Mouse (Mus musculus): ENCODE results near the gene Stt3b. TPM values are rescaled to one million over a fixed set of nuclear protein-coding genes. Genes with fewer than 3 reads are reported as not detected.

The Stt3b gene
- polyA plus RNA-seq, 2 experiments: 67.2 to 117 TPM

GRCm38 (mm10) chr9:115210535-115210934 lies 99.7 kb downstream of the Stt3b start:
- H3K4me1 ChIP-seq (ENCODE audit: control insufficient read depth, insufficient read depth, low read length): peaks cover 20% of the 10 kb centered on the region
- H3K9me3 ChIP-seq (ENCODE audit: control insufficient read depth, low read length): no peaks in the 10 kb centered on the region
- TF ChIP-seq POLR2A (IDR thresholded peaks at IDR 0.05; ENCODE audit: borderline replicate concordance, extremely low read depth, insufficient read depth, insufficient read length): no peak
- DNase-seq (ENCODE audit: low spot score) (no peak), ATAC-seq (ENCODE audit: low FRiP score, low read depth) (no peak)
- H3K4me2 ChIP-seq (replicated peaks; ENCODE audit: low read depth, low read length, severe bottlenecking): no peak overlapping the region
- no peak overlapping the region for H3K4me3 ChIP-seq (replicated peaks; ENCODE audit: low read length)
- H3K27ac ChIP-seq (replicated peaks; ENCODE audit: low read depth, low read length): no peak overlapping the region
- H3K36me3 ChIP-seq (ENCODE audit: control insufficient read depth, insufficient read depth, low read length): no peaks in the 10 kb centered on the region; the same call in 1 of the 2 replicates
- no peaks in the 10 kb centered on the region for H3K27me3 ChIP-seq (ENCODE audit: control insufficient read depth, insufficient read depth, low read length)
- no peak overlapping the region for H3K9ac ChIP-seq (ENCODE audit: low read depth, low read length, severe bottlenecking)
- 75% methylated on average over 12 of the region's 12 CpGs for WGBS

GRCm38 (mm10) chr9:115209737-115210136 lies 100.5 kb downstream of the Stt3b start:
- ATAC-seq (ENCODE audit: low FRiP score, low read depth) (no peak), DNase-seq (ENCODE audit: low spot score) (no peak)
- Histone ChIP-seq H3K4me3 (replicated peaks; ENCODE audit: low read length) (no peak overlapping the region), H3K4me2 (replicated peaks; ENCODE audit: low read depth, low read length, severe bottlenecking) (no peak overlapping the region), H3K27me3 (ENCODE audit: control insufficient read depth, insufficient read depth, low read length) (no peaks in the 10 kb centered on the region), H3K27ac (replicated peaks; ENCODE audit: low read depth, low read length) (no peak overlapping the region), H3K9me3 (ENCODE audit: control insufficient read depth, low read length) (no peaks in the 10 kb centered on the region), H3K9ac (ENCODE audit: low read depth, low read length, severe bottlenecking) (no peak overlapping the region), H3K4me1 (ENCODE audit: control insufficient read depth, insufficient read depth, low read length) (peaks cover 14% of the 10 kb centered on the region), H3K36me3 (ENCODE audit: control insufficient read depth, insufficient read depth, low read length) (no peaks in the 10 kb centered on the region)
- TF ChIP-seq POLR2A (IDR thresholded peaks at IDR 0.05; ENCODE audit: borderline replicate concordance, extremely low read depth, insufficient read depth, insufficient read length): no peak
- 88% methylated on average over 7 of the region's 7 CpGs for WGBS

- no peaks in the 10 kb centered on the region for H3K36me3 ChIP-seq (ENCODE audit: control insufficient read depth, insufficient read depth, low read length)
- peak; percentile 71 for DNase-seq (ENCODE audit: low spot score)
- 69% methylated on average over 5 of the region's 5 CpGs for WGBS
- peaks cover 10% of the 10 kb centered on the region for H3K4me1 ChIP-seq (ENCODE audit: control insufficient read depth, insufficient read depth, low read length)
- H3K27ac ChIP-seq (replicated peaks; ENCODE audit: low read depth, low read length): no peak overlapping the region
- H3K4me2 ChIP-seq (replicated peaks; ENCODE audit: low read depth, low read length, severe bottlenecking): no peak overlapping the region
- peak; percentile 28; the same call in 1 of the 2 replicates for ATAC-seq (ENCODE audit: low FRiP score, low read depth)
- H3K27me3 ChIP-seq (ENCODE audit: control insufficient read depth, insufficient read depth, low read length): no peaks in the 10 kb centered on the region
- H3K4me3 ChIP-seq (replicated peaks; ENCODE audit: low read length): no peak overlapping the region
- TF ChIP-seq POLR2A (IDR thresholded peaks at IDR 0.05; ENCODE audit: borderline replicate concordance, extremely low read depth, insufficient read depth, insufficient read length): no peak
- no peaks in the 10 kb centered on the region for H3K9me3 ChIP-seq (ENCODE audit: control insufficient read depth, low read length)
- no peak overlapping the region for H3K9ac ChIP-seq (ENCODE audit: low read depth, low read length, severe bottlenecking)
Observed at GRCm38 (mm10) chr9:115206219-115206618, 104.0 kb downstream of the Stt3b start.

- Histone ChIP-seq H3K27me3 (ENCODE audit: control insufficient read depth, insufficient read depth, low read length) (no peaks in the 10 kb centered on the region), H3K4me3 (replicated peaks; ENCODE audit: low read length) (no peak overlapping the region), H3K27ac (replicated peaks; ENCODE audit: low read depth, low read length) (no peak overlapping the region), H3K4me2 (replicated peaks; ENCODE audit: low read depth, low read length, severe bottlenecking) (peak overlapping the region; percentile 27), H3K9me3 (ENCODE audit: control insufficient read depth, low read length) (no peaks in the 10 kb centered on the region), H3K4me1 (ENCODE audit: control insufficient read depth, insufficient read depth, low read length) (peaks cover 10% of the 10 kb centered on the region), H3K9ac (ENCODE audit: low read depth, low read length, severe bottlenecking) (no peak overlapping the region), H3K36me3 (ENCODE audit: control insufficient read depth, insufficient read depth, low read length) (no peaks in the 10 kb centered on the region)
- 5% methylated on average over 6 of the region's 6 CpGs for WGBS
- TF ChIP-seq POLR2A (IDR thresholded peaks at IDR 0.05; ENCODE audit: borderline replicate concordance, extremely low read depth, insufficient read depth, insufficient read length): no peak
- ATAC-seq (ENCODE audit: low FRiP score, low read depth): no peak
- peak; percentile 36 for DNase-seq (ENCODE audit: low spot score)
Observed at GRCm38 (mm10) chr9:115205491-115205890, 104.7 kb downstream of the Stt3b start.

GRCm38 (mm10) chr9:115203136-115203535 lies 107.1 kb downstream of the Stt3b start:
- DNase-seq (ENCODE audit: low spot score): no peak
- H3K4me2 ChIP-seq (replicated peaks; ENCODE audit: low read depth, low read length, severe bottlenecking): no peak overlapping the region
- no peaks in the 10 kb centered on the region for H3K36me3 ChIP-seq (ENCODE audit: control insufficient read depth, insufficient read depth, low read length)
- WGBS: 70% methylated on average over 6 of the region's 6 CpGs
- no peak for ATAC-seq (ENCODE audit: low FRiP score, low read depth)
- TF ChIP-seq POLR2A (IDR thresholded peaks at IDR 0.05; ENCODE audit: borderline replicate concordance, extremely low read depth, insufficient read depth, insufficient read length): no peak
- no peaks in the 10 kb centered on the region for H3K9me3 ChIP-seq (ENCODE audit: control insufficient read depth, low read length)
- peaks cover 10% of the 10 kb centered on the region for H3K4me1 ChIP-seq (ENCODE audit: control insufficient read depth, insufficient read depth, low read length)
- no peak overlapping the region for H3K9ac ChIP-seq (ENCODE audit: low read depth, low read length, severe bottlenecking)
- no peaks in the 10 kb centered on the region for H3K27me3 ChIP-seq (ENCODE audit: control insufficient read depth, insufficient read depth, low read length)
- no peak overlapping the region for H3K4me3 ChIP-seq (replicated peaks; ENCODE audit: low read length)
- H3K27ac ChIP-seq (replicated peaks; ENCODE audit: low read depth, low read length): no peak overlapping the region

- Histone ChIP-seq H3K4me1 (ENCODE audit: control insufficient read depth, insufficient read depth, low read length) (peaks cover 9% of the 10 kb centered on the region), H3K27ac (replicated peaks; ENCODE audit: low read depth, low read length) (no peak overlapping the region), H3K4me2 (replicated peaks; ENCODE audit: low read depth, low read length, severe bottlenecking) (no peak overlapping the region), H3K9me3 (ENCODE audit: control insufficient read depth, low read length) (no peaks in the 10 kb centered on the region), H3K36me3 (ENCODE audit: control insufficient read depth, insufficient read depth, low read length) (no peaks in the 10 kb centered on the region), H3K27me3 (ENCODE audit: control insufficient read depth, insufficient read depth, low read length) (no peaks in the 10 kb centered on the region), H3K4me3 (replicated peaks; ENCODE audit: low read length) (no peak overlapping the region), H3K9ac (ENCODE audit: low read depth, low read length, severe bottlenecking) (no peak overlapping the region)
- ATAC-seq (ENCODE audit: low FRiP score, low read depth): no peak
- no peak for DNase-seq (ENCODE audit: low spot score)
- 86% methylated on average over 6 of the region's 6 CpGs for WGBS
- no peak for TF ChIP-seq POLR2A (IDR thresholded peaks at IDR 0.05; ENCODE audit: borderline replicate concordance, extremely low read depth, insufficient read depth, insufficient read length)
Observed at GRCm38 (mm10) chr9:115201264-115201663, 109.0 kb downstream of the Stt3b start.

Measured in limb, embryonic 14.5 days (tissue).